8 mouse cellular contexts compared by ENCODE assay signal in the genomic region with DNA sequence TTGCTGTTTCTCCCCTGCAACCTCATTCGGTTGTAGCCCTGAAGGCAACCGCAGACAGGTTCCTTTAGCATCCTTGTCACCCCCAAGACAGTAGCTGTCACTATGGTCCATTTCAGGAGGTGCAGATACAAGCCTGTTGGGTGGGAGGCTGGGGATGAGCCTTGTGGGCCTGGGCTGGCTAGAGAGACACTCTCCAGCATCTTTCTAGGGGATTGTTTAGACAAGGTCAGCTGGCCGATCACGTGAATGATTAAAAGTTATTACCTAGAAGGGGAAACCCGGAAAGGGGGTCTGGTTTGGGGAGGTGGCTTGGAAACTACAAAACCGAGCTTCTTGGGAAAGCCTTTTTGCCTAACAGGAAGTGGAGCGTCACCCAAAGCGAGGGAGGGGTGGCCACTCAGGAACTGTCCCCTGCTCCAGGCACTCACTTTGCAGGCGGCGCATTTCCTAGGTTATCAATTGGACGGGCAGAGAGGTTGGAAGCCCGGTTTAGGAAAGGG. TPM values are rescaled to one million over a fixed set of nuclear protein-coding genes. Genes with fewer than 3 reads are reported as not detected.
A peak's percentile ranks its signal among the peaks of the same experiment; 100 is the strongest.
DNase-seq lines count a peak whose midpoint lies in the region; ATAC-seq and TF ChIP-seq lines count a peak whose summit lies in the region.

No protein-coding gene starts in this region.

- 0% methylated on average over 12 of the region's 12 CpGs for WGBS in forebrain, embryonic 13.5 days
- 1% methylated on average over 12 of the region's 12 CpGs for WGBS in heart, postnatal 0 days
- WGBS in liver, embryonic 16.5 days (ENCODE audit: insufficient replicate concordance), result under 1% methylated on average over 12 of the region's 12 CpGs
- WGBS in neural tube, embryonic 12.5 days, result under 1% methylated on average over 12 of the region's 12 CpGs

- H3K9ac ChIP-seq in forebrain, embryonic 13.5 days, result peak overlapping the region; percentile 92
- peak overlapping the region; percentile 91 for H3K9ac ChIP-seq in heart, postnatal 0 days (replicated peaks; ENCODE audit: low read depth, low read length)
- H3K9ac ChIP-seq in liver, embryonic 16.5 days (ENCODE audit: low read depth, low read length), result peak overlapping the region; percentile 79
- H3K9ac ChIP-seq in neural tube, embryonic 12.5 days, result peak overlapping the region; percentile 86

- peak; percentile 53 for DNase-seq in ES-CJ7 (ENCODE audit: low read depth, low spot score)
- DNase-seq in heart, postnatal 0 days (ENCODE audit: low spot score), result peak; percentile 74
- DNase-seq in kidney, postnatal 36 days, result peak; percentile 85 to 86
- peak; percentile 71 for DNase-seq in testis, postnatal 14 days (ENCODE audit: low spot score)

- H3K4me2 ChIP-seq in forebrain, embryonic 13.5 days, result peak overlapping the region; percentile 85
- peak overlapping the region; percentile 96 for H3K4me2 ChIP-seq in heart, postnatal 0 days (ENCODE audit: low read depth, low read length)
- peak overlapping the region; percentile 99 for H3K4me2 ChIP-seq in liver, embryonic 16.5 days (ENCODE audit: low read depth, low read length)
- peak overlapping the region; percentile 88 for H3K4me2 ChIP-seq in neural tube, embryonic 12.5 days (replicated peaks)

- peak overlapping the region; percentile 92 for H3K4me3 ChIP-seq in forebrain, embryonic 13.5 days
- peak overlapping the region; percentile 95 for H3K4me3 ChIP-seq in heart, postnatal 0 days (ENCODE audit: low read depth, low read length)
- H3K4me3 ChIP-seq in liver, embryonic 16.5 days (ENCODE audit: low read depth, low read length), result peak overlapping the region; percentile 84
- peak overlapping the region; percentile 78 for H3K4me3 ChIP-seq in neural tube, embryonic 12.5 days

- H3K9me3 ChIP-seq in forebrain, embryonic 13.5 days (replicated peaks), result no peaks in the 10 kb centered on the region
- no peaks in the 10 kb centered on the region for H3K9me3 ChIP-seq in heart, postnatal 0 days (replicated peaks; ENCODE audit: control insufficient read depth, low read length)
- no peaks in the 10 kb centered on the region for H3K9me3 ChIP-seq in liver, embryonic 16.5 days (replicated peaks; ENCODE audit: control insufficient read depth, low read length)
- H3K9me3 ChIP-seq in neural tube, embryonic 12.5 days, result no peaks in the 10 kb centered on the region

- peaks cover 15% of the 10 kb centered on the region for H3K36me3 ChIP-seq in forebrain, embryonic 13.5 days (ENCODE audit: poor library complexity, severe bottlenecking)
- peaks cover 12% of the 10 kb centered on the region; the same call in 1 of the 2 replicates for H3K36me3 ChIP-seq in heart, postnatal 0 days (replicated peaks; ENCODE audit: control insufficient read depth, insufficient read depth, low read length)
- H3K36me3 ChIP-seq in liver, embryonic 16.5 days (ENCODE audit: control insufficient read depth, insufficient read depth), result no peaks in the 10 kb centered on the region
- peaks cover 6% of the 10 kb centered on the region; the same call in 1 of the 2 replicates for H3K36me3 ChIP-seq in neural tube, embryonic 12.5 days

- peak overlapping the region; percentile 84 for H3K27ac ChIP-seq in forebrain, embryonic 13.5 days
- peak overlapping the region; percentile 88 for H3K27ac ChIP-seq in heart, postnatal 0 days (ENCODE audit: low read depth)
- peak overlapping the region; percentile 78 for H3K27ac ChIP-seq in liver, embryonic 16.5 days (ENCODE audit: low read length)
- H3K27ac ChIP-seq in neural tube, embryonic 12.5 days, result peak overlapping the region; percentile 38

- ATAC-seq in cerebellum, adult (ENCODE audit: insufficient number of reproducible peaks, low FRiP score, low TSS enrichment), result peak; percentile 77
- ATAC-seq in forebrain, embryonic 13.5 days, result peak; percentile 60
- ATAC-seq in heart, postnatal 0 days (ENCODE audit: insufficient read depth, low read depth), result peak; percentile 50
- ATAC-seq in liver, embryonic 16.5 days (ENCODE audit: low read depth), result peak; percentile 51
- peak; percentile 72 for ATAC-seq in neural tube, embryonic 12.5 days (ENCODE audit: low FRiP score, low read depth)

- TF ChIP-seq EP300 in heart, postnatal 0 days (IDR thresholded peaks at IDR 0.05; ENCODE audit: low read depth), result no peak

- H3K27me3 ChIP-seq in forebrain, embryonic 13.5 days, result no peaks in the 10 kb centered on the region
- no peaks in the 10 kb centered on the region for H3K27me3 ChIP-seq in heart, postnatal 0 days (ENCODE audit: control insufficient read depth, insufficient read depth, low read length)
- H3K27me3 ChIP-seq in liver, embryonic 16.5 days (ENCODE audit: control insufficient read depth, insufficient read depth, low read depth, low read length), result no peaks in the 10 kb centered on the region
- H3K27me3 ChIP-seq in neural tube, embryonic 12.5 days (replicated peaks), result no peaks in the 10 kb centered on the region

- H3K4me1 ChIP-seq in forebrain, embryonic 13.5 days, result peaks cover 36% of the 10 kb centered on the region
- peaks cover 4% of the 10 kb centered on the region; the same call in 1 of the 2 replicates for H3K4me1 ChIP-seq in heart, postnatal 0 days (ENCODE audit: control insufficient read depth, insufficient read depth)
- peaks cover 14% of the 10 kb centered on the region for H3K4me1 ChIP-seq in liver, embryonic 16.5 days (ENCODE audit: control insufficient read depth, low read depth, low read length)
- peaks cover 17% of the 10 kb centered on the region for H3K4me1 ChIP-seq in neural tube, embryonic 12.5 days

- no peak for TF ChIP-seq CTCF in heart, postnatal 0 days (IDR thresholded peaks at IDR 0.05; ENCODE audit: low read depth)

RNA-seq across cellular contexts. Expression of a gene that starts 0.7 kb away (rescaled TPM):
- polyA plus RNA-seq in forebrain, embryonic 13.5 days (2015; fragmentation: Nextera tagmentation; extraction: Ambion mirVana), result 19.8 and 20.7 TPM in 2 replicates
- total RNA-seq in heart, postnatal 0 days (2014; rRNA removed; ENCODE audit: low replicate concordance), result 15.0 and 38.2 TPM in 2 replicates
- 21.0 and 21.8 TPM in 2 replicates for polyA plus RNA-seq in heart, postnatal 0 days (2015; fragmentation: Nextera tagmentation; extraction: Ambion mirVana)
- polyA plus RNA-seq in liver, embryonic 16.5 days (2015; fragmentation: Nextera tagmentation; extraction: Ambion mirVana), result 3.2 and 4.0 TPM in 2 replicates
- 30.5 and 31.5 TPM in 2 replicates for polyA plus RNA-seq in neural tube, embryonic 12.5 days (2016; fragmentation: Nextera tagmentation; extraction: Ambion mirVana)

RNA-seq across cellular contexts. Expression of a gene that starts 0.8 kb away (rescaled TPM):
- polyA plus RNA-seq in forebrain, embryonic 13.5 days (2015; fragmentation: Nextera tagmentation; extraction: Ambion mirVana), result 14.5 and 17.9 TPM in 2 replicates
- total RNA-seq in heart, postnatal 0 days (2014; rRNA removed; ENCODE audit: low replicate concordance), result 42.2 and 50.4 TPM in 2 replicates
- polyA plus RNA-seq in heart, postnatal 0 days (2015; fragmentation: Nextera tagmentation; extraction: Ambion mirVana), result 8.4 and 9.7 TPM in 2 replicates
- polyA plus RNA-seq in liver, embryonic 16.5 days (2015; fragmentation: Nextera tagmentation; extraction: Ambion mirVana), result 9.5 and 10.2 TPM in 2 replicates
- 15.8 and 20.7 TPM in 2 replicates for polyA plus RNA-seq in neural tube, embryonic 12.5 days (2016; fragmentation: Nextera tagmentation; extraction: Ambion mirVana)

Comparison
In these comparisons a context has a peak if more than half of its experiments do, and no peak if none do; other contexts are left out.
1. Peak in every context shown above with its lines: DNase-seq, ATAC-seq, H3K4me3 ChIP-seq and H3K27ac ChIP-seq.
2. H3K27ac ChIP-seq: peak in every context shown above with its lines; median percentile 88 in heart, postnatal 0 days; 84 in forebrain, embryonic 13.5 days; 78 in liver, embryonic 16.5 days; 38 in neural tube, embryonic 12.5 days.